Mouse (Mus musculus) C2C12 (cell line): Measurements from ENCODE around the gene Neurl4. TPM values are rescaled to one million over a fixed set of nuclear protein-coding genes. Genes with fewer than 3 reads are reported as not detected.

Source experiments
- H3K27me3 ChIP-seq: one replicate; pipeline ENCODE4 v1.6.1; 2011; ENCODE audit not compliant: control insufficient read depth, insufficient read depth, insufficient read length
- H3K36me3 ChIP-seq: one replicate; pipeline ENCODE4 v1.6.1; 2011; ENCODE audit not compliant: control insufficient read depth, insufficient read depth
- H3K4me3 ChIP-seq: one replicate; pipeline ENCODE4 v1.5.1; 2011; ENCODE audit warnings: mild to moderate bottlenecking, control low read depth; ENCODE audit not compliant: poor library complexity, insufficient read depth, severe bottlenecking
- H3K79me2 ChIP-seq: one replicate; pipeline ENCODE4 v1.6.1; 2011; ENCODE audit not compliant: control insufficient read depth, insufficient read depth
- H3K79me3 ChIP-seq: one replicate; pipeline ENCODE4 v1.6.1; 2011; ENCODE audit warnings: low read depth, control low read depth
- H3ac ChIP-seq: one replicate; pipeline ENCODE3; 2011; ENCODE audit warnings: low read depth; ENCODE audit not compliant: control insufficient read depth, insufficient read length
- CEBPB ChIP-seq: IDR thresholded peaks from one replicate; pipeline ENCODE4 v1.6.1; 2011; ENCODE audit warnings: low read depth, mild to moderate bottlenecking, control low read depth, moderate library complexity
- CTCF ChIP-seq: IDR thresholded peaks from one replicate; pipeline ENCODE4 v1.5.1; 2011; ENCODE audit not compliant: control insufficient read depth, insufficient read depth, insufficient read length
- FOSL1 ChIP-seq: IDR thresholded peaks from one replicate; pipeline ENCODE4 v1.8.0; 2011; ENCODE audit warnings: mild to moderate bottlenecking, low read length; ENCODE audit not compliant: poor library complexity, insufficient read depth, severe bottlenecking
- MAX ChIP-seq: IDR thresholded peaks from one replicate; pipeline ENCODE4 v1.6.1; 2011; ENCODE audit warnings: mild to moderate bottlenecking, control low read depth
- MYOD1 ChIP-seq: IDR thresholded peaks from one replicate; pipeline ENCODE4 v1.6.1; 2011; ENCODE audit warnings: low read depth; ENCODE audit not compliant: control insufficient read depth, insufficient read length
- MYOG ChIP-seq: IDR thresholded peaks from one replicate; pipeline ENCODE4 v1.6.1; 2011; ENCODE audit not compliant: control insufficient read depth, insufficient read length; ENCODE audit errors: extremely low read depth
- USF1 ChIP-seq: IDR thresholded peaks from one replicate; pipeline ENCODE4 v1.6.1; 2011; ENCODE audit warnings: low read depth, mild to moderate bottlenecking, control low read depth, moderate library complexity
- polyA plus RNA-seq: library from polyadenylated mRNA; unstranded; fragments of >200 nt; fragmentation: generic; extraction: Trizol; gene quantifications from one replicate; pipeline ENCODE4 v1.2.1, GENCODE M21; 2012; ENCODE audit warnings: missing spikeins

Gene Neurl4
- polyA plus RNA-seq, 1 experiment = 38.4 TPM

- peaks cover 4% of the 10 kb centered on the region for H3K79me3 ChIP-seq
- peaks cover 91% of the 10 kb centered on the region for H3K36me3 ChIP-seq
- H3K4me3 ChIP-seq = no peak overlapping the region
- no peaks in the 10 kb centered on the region for H3K27me3 ChIP-seq
- no peak overlapping the region for H3ac ChIP-seq
- H3K79me2 ChIP-seq = peaks cover 20% of the 10 kb centered on the region
- no peak for TF ChIP-seq CEBPB
- TF ChIP-seq CTCF = no peak
- TF ChIP-seq FOSL1 = no peak
Observed at GRCm38 (mm10) chr11:69910781-69911560, 10.1 kb downstream of the Neurl4 start.

- H3K4me3 ChIP-seq = no peak overlapping the region
- peaks cover 12% of the 10 kb centered on the region for H3K79me3 ChIP-seq
- no peaks in the 10 kb centered on the region for H3K27me3 ChIP-seq
- H3K79me2 ChIP-seq = peaks cover 28% of the 10 kb centered on the region
- no peak for TF ChIP-seq MYOD1
- no peak for TF ChIP-seq FOSL1
- TF ChIP-seq MYOG = no peak
- TF ChIP-seq MAX = no peak
- TF ChIP-seq USF1 = no peak
- no peak for TF ChIP-seq CTCF
- H3K36me3 ChIP-seq = peaks cover 91% of the 10 kb centered on the region
- no peak overlapping the region for H3ac ChIP-seq
Observed at GRCm38 (mm10) chr11:69911701-69912100, 10.8 kb downstream of the Neurl4 start.

- no peak for TF ChIP-seq CEBPB
- no peak for TF ChIP-seq MYOG
- no peak for TF ChIP-seq USF1
- no peak for TF ChIP-seq CTCF
- TF ChIP-seq MYOD1 = no peak
- TF ChIP-seq MAX = no peak
- TF ChIP-seq FOSL1 = no peak
- Histone ChIP-seq H3K79me3 (peaks cover 22% of the 10 kb centered on the region), H3K4me3 (peak overlapping the region; percentile 55), H3K36me3 (peaks cover 91% of the 10 kb centered on the region), H3ac (peak overlapping the region; percentile 46), H3K27me3 (no peaks in the 10 kb centered on the region), H3K79me2 (peaks cover 40% of the 10 kb centered on the region)
Observed at GRCm38 (mm10) chr11:69912716-69913530, 12.1 kb downstream of the Neurl4 start.

- H3K79me3 ChIP-seq = peaks cover 31% of the 10 kb centered on the region
- TF ChIP-seq CTCF = no peak
- TF ChIP-seq MAX = peak; percentile 90
- peak within 1 kb of the TSS; percentile 85 for H3ac ChIP-seq
- H3K27me3 ChIP-seq = no peaks in the 10 kb centered on the region
- H3K36me3 ChIP-seq = peaks cover 91% of the 10 kb centered on the region
- H3K4me3 ChIP-seq = peak within 1 kb of the TSS; percentile 55
- H3K79me2 ChIP-seq = peaks cover 48% of the 10 kb centered on the region
Observed at GRCm38 (mm10) chr11:69913554-69914371, 12.9 kb downstream of the Neurl4 start, which contains the start of gene Gps2. Gene Gps2, plus strand, starts transcription at chr11:69913888.

GRCm38 (mm10) chr11:69914372-69914764 lies 13.5 kb downstream of the Neurl4 start:
- Histone ChIP-seq H3K79me3 (peaks cover 37% of the 10 kb centered on the region), H3K79me2 (peaks cover 54% of the 10 kb centered on the region), H3ac (peak overlapping the region; percentile 85), H3K27me3 (no peaks in the 10 kb centered on the region), H3K36me3 (peaks cover 92% of the 10 kb centered on the region), H3K4me3 (peak overlapping the region; percentile 55)
- TF ChIP-seq CTCF (no peak), FOSL1 (no peak), USF1 (no peak), CEBPB (no peak), MYOG (no peak), MAX (no peak), MYOD1 (no peak)
